Mouse (Mus musculus): Measurements from ENCODE around the gene Zfhx3.

Gene Zfhx3

DNA sequence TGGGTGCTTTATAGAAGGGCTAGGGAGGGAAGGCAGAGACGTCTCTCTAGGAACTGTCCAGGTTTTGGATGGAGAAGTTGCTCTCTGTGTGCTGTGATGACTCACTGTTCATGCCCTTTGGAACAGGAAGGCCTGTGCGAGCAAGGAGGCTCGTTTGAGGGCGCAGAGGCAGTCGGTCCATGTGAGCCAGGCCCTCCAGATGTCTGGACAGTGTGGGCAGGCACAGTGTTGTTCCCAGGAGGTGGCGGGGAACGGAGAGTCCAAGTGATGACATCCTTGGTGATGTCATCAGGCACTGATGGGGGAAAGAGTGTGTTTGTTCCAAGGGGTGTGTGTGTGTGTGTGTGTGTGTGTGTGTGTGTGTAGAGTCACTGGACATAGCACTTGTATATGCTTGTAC, 800.8 kb downstream of the Zfhx3 start:
- DNase-seq (ENCODE audit: low read depth, low spot score), result peak; percentile 75

DNA sequence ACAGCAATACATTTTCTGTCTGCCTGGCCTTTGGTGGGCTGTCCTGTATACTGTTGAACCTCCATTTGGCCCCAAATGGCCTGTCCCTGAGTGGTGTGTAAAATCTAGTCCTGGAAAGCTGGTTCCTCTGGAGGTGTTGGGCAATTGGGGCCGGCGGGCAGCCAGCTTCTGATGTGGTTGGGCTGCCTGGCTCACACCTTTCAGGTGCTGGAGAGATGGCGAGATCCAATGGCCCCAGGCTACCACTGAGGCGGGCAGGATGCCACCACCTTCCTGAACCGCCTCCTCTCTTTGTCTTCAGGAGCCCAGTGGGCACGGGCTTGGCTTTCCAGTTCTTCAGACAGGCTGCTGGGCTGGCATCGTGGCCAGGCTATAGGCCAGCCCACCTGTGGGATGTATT, 803.1 kb downstream of the Zfhx3 start:
- DNase-seq (ENCODE audit: low read depth, low spot score), result no peak

DNA sequence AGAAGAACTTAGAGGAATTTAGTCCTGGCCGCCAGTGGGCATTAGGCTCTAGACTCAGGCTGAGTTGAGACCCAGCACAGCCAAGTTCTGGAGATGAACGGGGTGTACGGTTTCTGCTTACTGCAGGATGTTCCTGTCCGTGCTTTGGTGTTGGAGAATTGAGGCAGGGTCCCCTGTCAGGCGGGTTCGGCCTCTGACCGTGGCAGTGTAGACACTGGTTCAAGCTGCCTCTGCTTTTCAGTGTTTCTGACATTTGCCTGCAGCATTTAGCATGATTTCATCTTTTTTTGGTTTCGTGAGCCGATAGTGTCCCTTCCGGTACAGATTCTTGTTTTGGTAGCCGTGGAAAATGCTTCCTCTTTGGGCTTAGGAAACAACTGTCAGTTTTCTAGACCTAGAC, 805.7 kb downstream of the Zfhx3 start:
- DNase-seq (ENCODE audit: low read depth, low spot score), result peak; percentile 40

DNA sequence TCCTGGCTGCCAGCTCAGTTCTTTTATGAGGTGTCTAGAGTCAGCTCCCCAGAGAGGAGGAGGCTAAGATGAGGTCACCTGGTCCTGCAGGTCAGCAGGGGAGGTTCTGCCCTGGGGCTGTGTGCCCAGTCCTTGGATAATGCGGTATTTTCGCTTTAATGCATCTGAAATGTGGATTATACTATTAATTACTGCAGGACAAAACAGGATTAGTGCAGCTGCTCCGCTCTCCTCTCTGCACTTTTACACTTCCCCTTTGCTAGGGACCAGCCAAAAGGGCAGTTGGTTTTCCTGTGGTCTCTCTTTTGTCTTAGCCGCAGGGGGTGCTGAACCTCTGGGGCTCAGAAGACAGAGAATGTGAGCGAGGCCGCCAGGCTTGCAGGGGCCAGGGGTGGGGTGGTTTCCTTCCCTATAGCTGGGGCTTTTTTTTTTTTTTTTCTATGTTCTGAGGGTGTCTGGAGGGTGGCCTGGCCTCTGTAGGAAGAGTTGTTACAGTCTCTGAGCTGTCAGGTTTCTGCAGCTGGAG, 806.5 kb downstream of the Zfhx3 start:
- peak; percentile 45 for DNase-seq (ENCODE audit: low read depth, low spot score)

DNA sequence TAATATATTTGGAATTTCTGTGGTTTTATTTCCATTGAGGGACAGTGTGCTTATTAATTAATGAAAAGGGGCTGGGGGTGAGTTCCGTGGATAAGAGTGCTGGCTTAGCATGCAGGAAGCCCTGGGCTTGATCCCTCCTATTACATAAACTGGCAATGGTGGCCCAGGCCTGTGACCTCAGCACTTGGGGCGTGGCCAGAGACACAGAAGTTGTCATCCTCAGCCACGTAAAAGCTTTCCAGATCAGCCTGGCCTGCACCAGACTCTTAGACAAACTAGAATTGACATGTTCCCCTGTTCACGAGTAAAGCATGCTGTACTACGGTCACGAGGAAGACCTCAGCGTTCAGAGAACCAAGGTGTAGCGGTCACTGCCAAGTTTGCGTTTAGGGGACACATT, 808.4 kb downstream of the Zfhx3 start:
- DNase-seq (ENCODE audit: low read depth, low spot score), result peak; percentile 43

DNA sequence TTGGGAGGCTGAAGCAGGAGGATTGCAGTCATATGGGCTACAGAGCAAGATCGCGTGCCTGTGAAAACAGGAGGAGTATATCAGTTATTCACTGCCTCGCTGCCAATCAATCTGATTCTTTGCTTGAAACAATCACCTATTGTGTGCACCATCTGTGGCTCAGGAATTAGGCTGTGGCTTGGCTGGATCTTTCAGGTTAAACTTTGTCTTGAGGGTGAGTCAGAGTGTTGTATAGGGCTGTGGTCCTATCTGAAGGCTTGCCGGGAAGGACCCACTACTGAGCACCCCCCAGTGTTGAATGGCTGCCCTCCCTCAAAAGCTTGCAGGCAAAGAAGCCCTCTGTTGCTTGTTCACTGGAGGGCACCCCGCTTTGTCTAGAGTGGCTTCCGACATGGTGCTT, 812.1 kb downstream of the Zfhx3 start:
- DNase-seq (ENCODE audit: low read depth, low spot score), result no peak

DNA sequence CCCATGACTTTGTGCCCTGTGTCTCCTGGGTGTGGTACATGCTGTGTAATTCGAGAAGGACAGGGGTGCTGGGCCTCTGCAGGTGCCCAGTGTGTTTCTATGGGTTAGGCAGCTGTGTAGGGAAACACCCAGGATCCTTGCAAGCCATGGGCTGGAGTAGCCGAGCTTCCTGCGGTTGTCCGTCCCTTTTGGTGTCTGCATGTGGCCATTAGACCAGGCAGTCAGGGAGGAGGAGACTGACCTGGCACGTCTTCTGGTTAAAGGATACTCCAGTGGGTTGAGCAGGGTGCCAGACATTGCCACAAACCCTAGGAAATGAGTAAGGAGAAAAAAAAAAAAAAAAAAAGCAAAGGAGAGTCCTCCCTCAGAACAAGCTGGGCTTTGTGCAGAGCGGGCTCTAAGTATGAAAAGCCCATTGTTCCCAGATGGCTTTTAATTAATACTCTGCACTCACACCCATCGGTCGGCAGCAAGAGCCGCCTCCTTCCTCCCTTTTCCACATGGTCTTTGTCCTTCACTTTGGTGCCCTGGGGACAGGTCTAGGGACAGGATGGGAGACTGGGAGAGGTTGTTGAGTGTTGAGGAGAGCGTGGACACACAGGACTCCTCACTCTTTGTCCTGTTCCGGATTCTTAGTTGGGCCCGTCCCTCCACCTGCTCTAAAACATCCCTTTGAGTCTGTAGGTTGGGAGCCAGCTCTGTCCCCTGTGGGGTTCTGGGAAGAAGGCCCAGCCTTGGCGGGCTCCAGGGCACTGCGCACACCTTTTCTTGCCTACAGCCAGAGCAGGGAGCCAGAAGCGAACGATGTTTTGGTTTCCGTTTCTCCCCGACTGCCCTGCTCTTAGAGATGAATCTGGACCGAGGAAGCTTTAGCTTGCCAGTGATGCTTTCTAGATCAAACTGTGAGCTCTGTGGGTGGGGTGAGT, 813.2 kb downstream of the Zfhx3 start:
- no peak for DNase-seq (ENCODE audit: low read depth, low spot score)

DNA sequence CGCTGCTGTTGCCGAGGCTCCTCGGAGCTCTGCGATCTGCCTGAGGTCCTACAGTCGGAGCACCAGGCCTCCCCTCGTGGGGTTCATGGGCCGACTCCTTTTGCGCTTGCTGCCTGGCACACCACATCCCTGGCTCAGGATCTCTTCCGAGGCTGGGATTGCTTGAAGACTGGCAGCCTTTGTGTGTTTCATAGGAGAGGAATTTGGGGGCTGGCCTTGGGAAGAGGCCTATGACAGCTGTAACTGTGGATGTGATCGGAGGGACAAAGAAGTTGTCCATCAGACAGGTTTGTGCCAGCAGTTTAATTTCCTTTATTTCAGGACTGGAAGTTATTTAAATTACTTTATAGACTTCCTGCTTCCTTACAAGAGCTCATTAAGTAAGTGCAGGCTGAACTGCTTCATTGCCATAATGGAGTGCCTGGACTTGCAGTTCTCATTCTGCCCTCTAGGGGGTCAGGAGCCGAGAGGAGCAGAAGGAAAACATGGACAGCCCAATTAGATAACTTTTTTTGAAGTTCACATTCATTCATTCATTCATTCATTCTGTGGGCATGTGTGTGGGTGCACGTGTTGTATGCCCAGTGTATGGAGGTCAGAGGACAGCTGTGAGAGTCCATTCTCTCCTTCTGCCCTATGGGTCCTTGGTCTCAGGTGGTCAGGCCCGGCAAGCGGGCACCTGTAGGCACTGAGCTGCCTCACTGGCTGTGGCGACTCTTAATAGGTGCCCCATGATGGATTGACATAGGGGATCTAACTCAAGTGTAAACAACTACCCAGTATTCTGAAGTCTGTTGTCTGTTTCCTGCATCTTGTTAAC, 817.3 kb downstream of the Zfhx3 start:
- DNase-seq (ENCODE audit: low read depth, low spot score), result no peak

DNA sequence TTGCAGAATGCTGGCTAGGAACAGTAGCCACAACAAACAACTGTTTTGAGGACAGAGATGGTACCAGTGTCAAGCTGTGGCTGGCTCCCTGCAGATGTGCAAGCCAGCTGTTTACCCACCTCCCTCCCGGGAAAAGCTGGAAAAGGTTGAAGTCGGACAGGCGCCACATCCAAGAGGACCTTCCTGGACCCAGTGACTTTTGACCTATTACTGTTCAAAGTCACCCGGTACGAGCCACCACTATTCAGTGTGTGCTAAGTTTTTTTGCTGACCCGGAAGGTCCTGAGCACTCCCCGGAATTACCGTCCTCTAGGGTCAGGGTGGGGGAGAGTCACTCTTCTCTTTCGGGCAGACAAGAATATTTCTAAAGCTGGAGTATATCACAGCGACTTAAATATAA, 818.3 kb downstream of the Zfhx3 start:
- DNase-seq (ENCODE audit: low read depth, low spot score), result no peak

DNA sequence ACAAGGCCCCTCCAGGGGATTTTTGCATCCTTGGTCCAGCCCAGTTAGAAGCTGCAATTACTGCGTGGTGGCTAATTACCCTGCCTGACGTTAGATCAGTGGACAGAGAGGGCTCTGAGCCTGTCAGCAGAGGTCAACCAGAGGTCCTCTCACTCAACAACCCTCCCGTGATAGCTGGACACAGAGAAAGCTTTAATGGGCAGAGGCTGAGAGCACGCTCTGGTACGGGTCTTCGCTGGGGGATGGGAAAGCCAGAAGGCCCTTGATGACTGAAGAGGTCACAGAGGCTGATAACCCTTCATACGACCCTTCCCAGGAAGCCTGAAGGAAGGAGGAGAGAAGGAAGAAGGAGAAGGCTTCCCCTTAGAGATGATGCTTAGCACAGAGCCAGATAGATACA, 820.1 kb downstream of the Zfhx3 start:
- DNase-seq (ENCODE audit: low read depth, low spot score), result no peak

DNA sequence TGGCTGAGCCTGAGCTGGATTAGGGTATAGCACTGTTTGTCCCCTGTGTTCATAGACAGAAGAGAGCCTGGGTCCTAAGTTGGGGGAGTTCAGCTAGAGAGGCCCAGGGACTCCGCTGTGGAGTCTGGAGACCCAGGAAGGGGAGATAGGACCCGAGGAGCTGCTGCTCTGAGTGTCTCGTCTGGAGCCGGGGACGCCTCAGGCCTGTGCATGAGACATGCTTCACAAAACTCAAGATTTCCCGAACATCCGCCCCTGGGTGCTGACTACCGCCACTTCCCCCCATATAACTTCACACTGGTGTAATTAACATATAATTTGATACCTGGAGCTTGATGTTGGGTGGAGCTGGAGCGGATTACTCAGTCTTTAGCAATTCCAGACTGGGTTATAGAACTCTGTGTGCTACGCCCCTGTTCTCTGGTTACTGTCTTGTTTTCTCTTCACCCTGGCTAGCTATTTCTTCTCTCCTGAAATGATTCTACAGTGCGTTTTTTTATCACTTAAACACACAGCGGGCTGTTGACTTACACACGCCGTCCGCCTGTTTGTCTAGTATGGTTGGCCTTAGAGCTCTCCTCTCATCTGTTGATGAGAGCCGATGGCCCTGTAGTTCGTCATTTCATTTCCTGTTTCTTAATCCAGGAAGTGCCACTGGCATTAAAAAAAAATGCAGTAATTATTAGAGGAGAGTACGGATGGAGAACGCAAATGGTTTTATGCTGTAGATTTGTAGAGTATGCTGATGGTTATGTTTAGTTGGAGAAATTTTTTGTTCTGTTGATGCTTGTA, 822.2 kb downstream of the Zfhx3 start:
- DNase-seq (ENCODE audit: low read depth, low spot score), result no peak

DNA sequence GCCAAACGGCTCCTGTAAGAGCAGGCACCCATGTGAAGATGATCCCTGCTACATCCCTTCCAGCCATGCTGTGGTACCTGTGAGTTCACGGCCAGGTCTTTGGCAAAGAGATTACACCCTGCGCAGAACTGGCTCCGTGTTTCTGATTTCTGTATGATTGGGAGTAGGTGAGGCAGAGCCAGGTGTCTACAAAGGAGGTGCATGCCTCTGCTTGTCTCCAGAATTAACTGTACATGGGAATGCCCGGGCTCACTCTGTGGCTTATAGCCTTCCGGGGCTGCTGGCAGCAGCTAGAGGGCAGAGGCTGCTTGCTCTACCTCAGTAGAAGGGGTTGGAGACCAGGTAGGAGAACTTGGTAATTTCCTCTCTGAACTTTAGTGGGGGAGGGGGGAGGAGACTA, 823.7 kb downstream of the Zfhx3 start:
- no peak for DNase-seq (ENCODE audit: low read depth, low spot score)

DNA sequence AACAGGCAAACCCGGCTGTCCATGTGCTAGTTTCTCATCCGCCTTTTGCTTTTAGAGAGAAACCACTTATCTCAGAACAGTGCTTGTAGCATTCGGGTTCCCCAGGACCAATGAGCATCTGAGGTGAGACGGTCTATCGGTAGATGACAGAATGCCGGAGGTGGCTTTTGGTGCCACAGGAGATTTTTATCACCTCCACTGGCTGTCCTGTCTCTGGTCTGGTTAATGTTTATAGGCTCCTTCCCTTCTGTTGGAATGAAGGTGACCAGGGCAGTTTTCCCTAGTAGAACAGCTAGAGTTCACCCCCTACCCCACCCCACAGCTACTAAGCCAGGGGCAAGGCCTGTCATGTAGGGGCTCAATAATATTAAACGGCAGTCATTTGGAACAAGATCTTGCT, 825.6 kb downstream of the Zfhx3 start:
- no peak for DNase-seq (ENCODE audit: low read depth, low spot score)

DNA sequence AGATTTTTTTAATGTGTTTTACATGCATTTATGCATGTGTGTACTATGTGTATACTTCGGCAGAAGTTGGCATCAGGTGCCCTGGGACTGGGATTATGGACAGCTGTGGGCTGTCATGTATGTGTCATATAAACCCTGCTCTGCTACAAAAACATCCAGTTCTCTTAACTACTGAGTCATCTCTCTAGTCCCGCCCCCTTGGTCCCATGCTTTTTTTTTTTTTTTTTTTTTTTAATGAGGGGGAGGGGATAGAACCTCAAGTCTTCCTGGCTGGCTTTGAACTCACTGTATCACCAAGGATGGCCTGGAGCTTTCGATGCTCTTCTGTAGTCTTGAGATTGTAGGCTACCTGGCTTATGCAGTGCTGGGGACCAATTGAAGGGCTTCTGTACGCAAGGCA, 827.9 kb downstream of the Zfhx3 start:
- DNase-seq (ENCODE audit: low read depth, low spot score), result no peak

DNA sequence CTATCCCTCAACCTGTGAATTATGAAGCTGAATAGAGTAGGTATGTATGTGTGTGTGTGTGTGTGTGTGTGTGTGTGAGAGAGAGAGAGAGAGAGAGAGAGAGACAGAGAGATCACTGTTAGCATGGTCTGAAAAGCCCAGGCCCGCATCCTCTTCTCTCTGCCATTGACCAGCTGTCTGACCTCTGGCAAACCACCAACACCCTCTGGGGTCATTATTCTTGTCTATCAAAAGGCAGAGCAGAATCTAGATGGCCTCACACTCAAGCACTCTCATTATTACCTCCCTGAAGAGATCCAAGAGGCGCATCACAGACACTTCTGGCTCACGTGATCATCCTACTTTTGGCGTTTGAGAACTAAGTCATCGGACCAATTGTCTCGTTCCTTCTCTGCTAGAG, 831.0 kb downstream of the Zfhx3 start:
- DNase-seq (ENCODE audit: low read depth, low spot score), result no peak

DNA sequence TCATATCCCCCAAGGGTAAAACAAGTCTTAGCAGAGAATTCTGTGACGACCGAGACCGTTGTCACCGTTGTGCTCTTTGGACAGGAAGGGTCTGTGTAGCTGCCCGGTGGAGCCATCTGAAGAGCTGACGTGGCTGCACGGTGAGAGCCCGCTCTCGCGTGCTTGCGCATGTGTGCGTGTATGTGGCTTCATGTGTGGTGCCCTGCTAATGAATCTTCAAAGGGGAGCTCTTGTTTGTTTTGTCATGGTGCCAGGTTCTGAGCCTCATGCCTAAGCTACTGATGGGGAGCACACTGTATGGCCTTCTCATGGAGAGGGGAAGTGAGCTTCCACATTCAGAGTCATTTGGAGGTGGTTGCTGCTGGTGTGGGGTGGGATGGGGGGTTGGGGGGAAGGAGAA, 835.6 kb downstream of the Zfhx3 start:
- DNase-seq (ENCODE audit: low read depth, low spot score), result no peak

DNA sequence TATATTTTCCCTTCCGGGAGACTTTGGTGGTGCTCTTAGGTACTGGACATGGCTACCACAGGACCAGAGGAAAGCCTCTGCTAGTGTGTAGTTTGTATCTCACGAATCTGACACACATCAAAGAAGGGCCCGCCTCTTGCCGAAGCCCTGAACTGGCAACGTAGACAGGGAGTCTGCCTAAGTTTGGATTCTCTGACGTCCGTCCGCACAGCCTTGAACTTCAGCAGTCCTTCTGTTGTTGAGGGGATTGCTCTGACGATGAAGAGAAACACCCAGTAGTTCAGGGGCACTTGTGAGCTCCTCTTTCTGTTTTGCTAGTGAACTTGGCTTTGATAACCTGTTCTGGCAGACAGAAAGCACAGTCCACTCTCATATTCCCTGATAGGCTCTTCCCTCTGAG, 836.1 kb downstream of the Zfhx3 start:
- DNase-seq (ENCODE audit: low read depth, low spot score), result no peak

DNA sequence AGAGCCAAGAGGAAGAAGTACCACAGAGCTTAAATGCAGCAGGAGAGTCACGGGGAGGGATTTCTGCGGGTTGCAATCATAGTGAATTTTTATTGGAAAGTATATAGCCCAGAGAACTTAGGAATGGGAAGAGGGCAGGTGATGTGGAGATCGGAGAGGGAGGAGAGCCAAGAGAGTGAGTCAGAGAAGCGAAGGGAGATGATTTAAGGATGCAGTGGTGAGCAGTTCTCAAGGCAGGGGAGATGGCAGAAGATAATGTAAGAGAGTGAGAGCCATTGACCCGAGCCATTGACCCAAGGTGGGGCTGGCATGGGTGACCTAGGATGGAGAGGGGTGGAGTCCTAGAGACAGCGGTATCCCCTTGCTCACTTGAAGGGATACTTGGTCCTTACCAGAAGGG, 838.3 kb downstream of the Zfhx3 start:
- no peak for DNase-seq (ENCODE audit: low read depth, low spot score)

DNA sequence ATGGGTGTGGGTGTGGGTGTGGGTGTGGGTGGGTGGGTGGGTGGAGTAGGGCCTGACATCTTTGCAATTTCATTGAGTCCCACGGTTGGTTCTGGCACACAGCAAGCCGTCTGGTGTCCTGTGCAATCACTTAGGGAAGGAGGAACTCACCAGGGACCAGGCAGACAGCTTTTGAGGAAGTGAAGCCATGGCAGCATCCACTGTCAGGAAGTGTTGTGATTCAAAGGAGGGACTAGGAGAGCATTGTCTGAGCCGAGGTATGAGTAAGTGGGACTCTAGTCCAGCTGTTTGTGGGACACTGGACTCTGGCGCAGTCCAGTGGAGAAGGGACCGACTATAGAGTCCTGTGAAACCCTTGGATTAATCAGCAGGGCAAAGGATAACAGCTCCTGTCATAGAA, 838.7 kb downstream of the Zfhx3 start:
- DNase-seq (ENCODE audit: low read depth, low spot score), result no peak

DNA sequence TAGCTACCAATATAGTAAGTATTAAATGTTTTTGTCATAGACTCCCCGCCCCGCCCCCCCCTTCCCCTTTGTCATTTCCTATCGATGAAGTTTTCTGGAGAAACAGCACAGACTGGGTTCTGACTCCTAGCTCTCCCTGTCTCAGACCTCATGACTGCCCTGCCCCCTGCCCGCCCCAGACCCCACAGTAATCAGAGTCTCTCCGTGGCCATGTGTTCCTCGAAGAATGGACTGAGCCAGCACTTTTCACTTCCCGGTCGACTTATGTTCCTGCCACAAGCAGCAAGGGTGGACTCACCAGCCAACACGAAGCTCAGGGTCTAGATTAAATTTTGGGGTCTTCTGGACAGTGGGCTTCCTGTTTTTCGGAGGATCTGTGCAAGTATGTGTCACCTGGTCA, 840.7 kb downstream of the Zfhx3 start:
- no peak for DNase-seq (ENCODE audit: low read depth, low spot score)

DNA sequence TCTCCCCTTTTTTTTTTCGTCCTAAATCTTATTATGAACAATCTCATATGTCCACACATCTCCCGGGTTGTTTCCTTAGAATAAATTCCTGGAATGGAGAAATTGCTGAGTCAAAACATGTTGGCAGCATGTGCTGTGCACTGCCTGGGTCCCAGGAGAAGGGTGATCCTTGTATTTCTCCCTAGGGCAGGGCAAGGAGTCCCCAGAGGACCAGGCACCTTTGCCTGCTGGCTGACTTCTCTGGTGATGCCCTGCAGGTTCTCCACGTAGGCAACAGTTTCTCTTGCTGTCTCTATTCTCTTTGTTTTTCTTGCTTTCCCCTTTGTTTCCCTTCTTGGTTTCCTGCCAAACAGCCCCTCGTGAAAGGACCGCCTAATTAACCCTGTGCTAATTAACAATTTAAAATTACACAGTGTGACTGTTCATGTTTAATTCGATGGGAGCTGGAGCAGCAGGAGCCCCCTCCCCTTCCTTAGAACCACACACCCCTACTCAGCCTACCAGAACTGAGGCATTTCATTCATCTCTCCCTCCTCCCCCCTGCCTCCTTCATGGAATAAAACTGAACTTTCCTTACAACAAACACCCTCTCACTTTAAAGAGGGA, 845.8 kb downstream of the Zfhx3 start:
- DNase-seq (ENCODE audit: low read depth, low spot score), result no peak
